15 mouse cellular contexts compared by ENCODE assay signal in the genomic region with DNA sequence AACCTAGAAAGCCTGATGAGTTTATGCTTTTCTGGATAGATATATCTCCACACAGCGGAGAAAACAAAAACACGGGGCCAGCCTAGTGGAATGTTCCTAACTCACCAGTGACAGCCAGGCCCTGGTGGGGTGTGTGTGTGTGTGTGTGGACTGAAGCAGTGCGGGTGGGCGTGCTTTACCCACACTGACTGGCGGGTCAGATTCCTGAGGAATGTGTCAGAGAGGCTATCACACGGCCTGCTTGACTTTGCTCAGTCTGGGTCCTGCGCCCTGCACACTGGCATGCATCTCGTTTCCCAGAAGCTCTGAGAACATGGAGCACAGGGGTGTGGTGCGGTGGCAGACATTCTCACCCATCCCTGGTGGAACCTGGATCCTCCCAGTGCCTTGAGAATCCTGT. TPM values are rescaled to one million over a fixed set of nuclear protein-coding genes. Genes with fewer than 3 reads are reported as not detected.
DNase-seq lines count a peak whose midpoint lies in the region; ATAC-seq lines count a peak whose summit lies in the region.
"Had no signal": no experiment of that assay in that cellular context is flagged by ENCODE, and none has a peak within 500 bp of the region (broad histone marks: within the 10 kb centered on the region; RNA-seq: fewer than 3 reads in every experiment).

No protein-coding gene starts in this region.

- H3K9ac ChIP-seq in heart, embryonic 13.5 days = no peak overlapping the region
- no peak overlapping the region for H3K9ac ChIP-seq in lung, embryonic 16.5 days (ENCODE audit: low read length)
- H3K9ac ChIP-seq in stomach, embryonic 14.5 days (replicated peaks; ENCODE audit: low read depth, low read length) = no peak overlapping the region
- no peak overlapping the region for H3K9ac ChIP-seq in hindbrain, embryonic 16.5 days (ENCODE audit: low read depth, low read length)
- H3K9ac ChIP-seq: hindbrain, embryonic 12.5 days; liver, embryonic 12.5 days; midbrain, embryonic 13.5 days had no signal

- DNase-seq in heart, adult 8-10 months (ENCODE audit: low spot score) = no peak
- no peak for DNase-seq in lung, postnatal 36 days
- DNase-seq in Muller cell, postnatal 12 days (ENCODE audit: inconsistent ontology term) = peak; percentile 77
- DNase-seq in thymus, postnatal 10 days (ENCODE audit: low spot score in 2 of 2) = no peak
- DNase-seq: gastrocnemius, postnatal 14 days had no signal

- H3K27me3 ChIP-seq in heart, embryonic 13.5 days (replicated peaks) = no peaks in the 10 kb centered on the region
- no peaks in the 10 kb centered on the region for H3K27me3 ChIP-seq in lung, embryonic 16.5 days (ENCODE audit: control insufficient read depth, insufficient read depth, low read depth, low read length)
- no peaks in the 10 kb centered on the region for H3K27me3 ChIP-seq in stomach, embryonic 14.5 days (ENCODE audit: control insufficient read depth, insufficient read depth, low read length)
- H3K27me3 ChIP-seq in hindbrain, embryonic 16.5 days (replicated peaks; ENCODE audit: control insufficient read depth, insufficient read depth, low read length) = no peaks in the 10 kb centered on the region
- H3K27me3 ChIP-seq: hindbrain, embryonic 12.5 days; liver, embryonic 12.5 days; midbrain, embryonic 13.5 days had no signal

- WGBS in heart, embryonic 13.5 days = 37% methylated on average over 9 of the region's 9 CpGs
- WGBS in lung, embryonic 16.5 days = 59% methylated on average over 9 of the region's 9 CpGs
- 66% methylated on average over 9 of the region's 9 CpGs for WGBS in stomach, embryonic 14.5 days
- WGBS in hindbrain, embryonic 16.5 days = 70% methylated on average over 9 of the region's 9 CpGs

- peaks cover 18% of the 10 kb centered on the region for H3K36me3 ChIP-seq in heart, embryonic 13.5 days
- peaks cover 4% of the 10 kb centered on the region; the same call in 1 of the 2 replicates for H3K36me3 ChIP-seq in lung, embryonic 16.5 days (ENCODE audit: control insufficient read depth, insufficient read depth, low read length)
- 0 out of 2 replicates have a peak, but pooled peaks cover 4% of the 10 kb centered on the region for H3K36me3 ChIP-seq in stomach, embryonic 14.5 days (ENCODE audit: control insufficient read depth, insufficient read depth, low read length)
- peaks cover 2% of the 10 kb centered on the region; the same call in 1 of the 2 replicates for H3K36me3 ChIP-seq in hindbrain, embryonic 16.5 days (ENCODE audit: control insufficient read depth, insufficient read depth, low read length)
- H3K36me3 ChIP-seq: midbrain, embryonic 13.5 days had no signal

- H3K4me3 ChIP-seq in heart, embryonic 13.5 days = no peak overlapping the region
- H3K4me3 ChIP-seq in lung, embryonic 16.5 days (ENCODE audit: low read length) = no peak overlapping the region
- H3K4me3 ChIP-seq in stomach, embryonic 14.5 days (ENCODE audit: low read depth, low read length) = no peak overlapping the region
- H3K4me3 ChIP-seq in hindbrain, embryonic 16.5 days (ENCODE audit: low read length) = no peak overlapping the region
- H3K4me3 ChIP-seq: embryonic facial prominence, embryonic 10.5 days; hindbrain, embryonic 12.5 days; limb, embryonic 10.5 days; liver, embryonic 12.5 days; midbrain, embryonic 13.5 days had no signal

- ATAC-seq in heart, embryonic 13.5 days (ENCODE audit: extremely low read depth, insufficient number of reproducible peaks, low FRiP score, low TSS enrichment) = 0 out of 2 replicates have a peak, but pooled peaks have one; percentile 20
- ATAC-seq in lung, embryonic 16.5 days (ENCODE audit: low read depth) = peak; percentile 64
- peak; percentile 76 for ATAC-seq in stomach, embryonic 14.5 days (ENCODE audit: insufficient number of reproducible peaks, insufficient read depth, low FRiP score, low read depth)
- no peak for ATAC-seq in hindbrain, embryonic 16.5 days
- ATAC-seq: intestine, embryonic 16.5 days; liver, embryonic 12.5 days; midbrain, embryonic 13.5 days had no signal

- peaks cover 43% of the 10 kb centered on the region for H3K4me1 ChIP-seq in heart, embryonic 13.5 days
- peaks cover 14% of the 10 kb centered on the region for H3K4me1 ChIP-seq in lung, embryonic 16.5 days (replicated peaks; ENCODE audit: control insufficient read depth, insufficient read depth, low read length)
- no peaks in the 10 kb centered on the region for H3K4me1 ChIP-seq in stomach, embryonic 14.5 days (ENCODE audit: control insufficient read depth, insufficient read depth, low read length)
- peaks cover 5% of the 10 kb centered on the region; the same call in 1 of the 2 replicates for H3K4me1 ChIP-seq in hindbrain, embryonic 16.5 days (ENCODE audit: control insufficient read depth, insufficient read depth, low read depth, low read length)

- peak overlapping the region; percentile 40 for H3K27ac ChIP-seq in heart, embryonic 13.5 days (replicated peaks)
- no peak overlapping the region for H3K27ac ChIP-seq in lung, embryonic 16.5 days (ENCODE audit: low read length)
- H3K27ac ChIP-seq in stomach, embryonic 14.5 days (ENCODE audit: low read length) = no peak overlapping the region
- H3K27ac ChIP-seq in hindbrain, embryonic 16.5 days (ENCODE audit: low read depth, low read length) = no peak overlapping the region
- H3K27ac ChIP-seq: embryonic facial prominence, embryonic 10.5 days; hindbrain, embryonic 12.5 days; liver, embryonic 12.5 days; midbrain, embryonic 13.5 days had no signal

- H3K4me2 ChIP-seq in heart, embryonic 13.5 days = no peak overlapping the region
- H3K4me2 ChIP-seq in lung, embryonic 16.5 days (ENCODE audit: low read depth, low read length) = no peak overlapping the region
- no peak overlapping the region for H3K4me2 ChIP-seq in stomach, embryonic 14.5 days (replicated peaks; ENCODE audit: low read depth, low read length)
- H3K4me2 ChIP-seq in hindbrain, embryonic 16.5 days (ENCODE audit: low read length) = no peak overlapping the region
- H3K4me2 ChIP-seq: hindbrain, embryonic 12.5 days; liver, embryonic 12.5 days; midbrain, embryonic 13.5 days had no signal

- no peaks in the 10 kb centered on the region for H3K9me3 ChIP-seq in heart, embryonic 13.5 days
- no peaks in the 10 kb centered on the region for H3K9me3 ChIP-seq in lung, embryonic 16.5 days (ENCODE audit: control insufficient read depth, low read length)
- H3K9me3 ChIP-seq in stomach, embryonic 14.5 days (ENCODE audit: control insufficient read depth, low read depth, low read length) = no peaks in the 10 kb centered on the region
- H3K9me3 ChIP-seq in hindbrain, embryonic 16.5 days (ENCODE audit: control insufficient read depth, low read length) = no peaks in the 10 kb centered on the region; the same call in none of the 2 replicates
- H3K9me3 ChIP-seq: hindbrain, embryonic 12.5 days; limb, embryonic 10.5 days; liver, embryonic 12.5 days; midbrain, embryonic 13.5 days had no signal

RNA-seq across cellular contexts. Expression of a gene that starts 21.8 kb away (rescaled TPM):
- polyA plus RNA-seq in heart, embryonic 13.5 days (2015; fragmentation: Nextera tagmentation; extraction: Ambion mirVana) = 50.7 and 56.2 TPM in 2 replicates
- 10 to 100 TPM; 19.5 to 22.3 (median 20.7) TPM for total RNA-seq in heart, adult 8-10 months (2022)
- polyA plus RNA-seq in lung, embryonic 16.5 days (2015; fragmentation: Nextera tagmentation; extraction: Ambion mirVana) = 83.5 and 93.4 TPM in 2 replicates
- 98.8 and 107 TPM in 2 replicates for polyA plus RNA-seq in stomach, embryonic 14.5 days (2014; fragmentation: Nextera tagmentation; extraction: Ambion mirVana)
- 20.9 and 24.8 TPM in 2 replicates for polyA plus RNA-seq in hindbrain, embryonic 16.5 days (2015; fragmentation: Nextera tagmentation; extraction: Ambion mirVana)
